Mouse (Mus musculus) myocyte (in vitro differentiated cells): ENCODE data around the gene Pitx2.

Experiments used
- MAX ChIP-seq: IDR thresholded peaks from one replicate; pipeline ENCODE4 v1.6.1; 2011; ENCODE audit warnings: low read depth, mild to moderate bottlenecking, control low read depth
- MYOD1 ChIP-seq, 3 experiments: IDR thresholded peaks; one replicate each; pipeline ENCODE4 v1.6.1; 2011; ENCODE audit warnings: control low read depth in 2 of 3, low read depth in 2 of 3, mild to moderate bottlenecking in 2 of 3, moderate library complexity in 1 of 3; ENCODE audit not compliant: insufficient read length in 2 of 3, control insufficient read depth in 1 of 3
- POLR2A ChIP-seq: IDR thresholded peaks from one replicate; pipeline ENCODE4 v1.6.1; 2011; ENCODE audit warnings: low read depth, mild to moderate bottlenecking, control low read depth, moderate library complexity; ENCODE audit not compliant: insufficient read length
- TCF3 ChIP-seq: IDR thresholded peaks from one replicate; pipeline ENCODE4 v1.6.1; 2011; ENCODE audit warnings: low read depth, control low read depth; ENCODE audit not compliant: insufficient read length
- USF1 ChIP-seq: IDR thresholded peaks from one replicate; pipeline ENCODE4 v1.6.1; 2011; ENCODE audit warnings: low read depth, mild to moderate bottlenecking, control low read depth, moderate library complexity

GRCm38 (mm10) chr3:129204441-129205313 is 5.0 kb downstream of the Pitx2 start:
- TF ChIP-seq POLR2A (peak; percentile 36), USF1 (no peak), TCF3 (no peak), MYOD1 (IDR thresholded peaks at IDR 0.05; ENCODE audit: control insufficient read depth in 1 of 3, insufficient read length in 2 of 3, low read depth in 2 of 3) (no peak), MAX (no peak)
